Mouse (Mus musculus) left cerebral cortex, adult 8-10 months (tissue): ENCODE measurements around the gene Dmrt3. TPM values are rescaled to one million over a fixed set of nuclear protein-coding genes. Genes with fewer than 3 reads are reported as not detected.

Experiments
- DNase-seq, 2 experiments: peaks; one replicate each; pipeline ENCODE4 v3.0.0; 2022; ENCODE audit warnings: low spot score in 2 of 2
- total RNA-seq, 4 experiments: library from RNA; stranded (reverse); gene quantifications; 2 replicates each; pipeline ENCODE4 v1.2.4; 2022

The Dmrt3 gene
- not detected for total RNA-seq

GRCm38 (mm10) chr19:25610015-25610410 lies at the start of gene Dmrt3:
Gene Dmrt3, plus strand, starts transcription at chr19:25610301.
- no peak for DNase-seq

- DNase-seq = no peak
Measured at GRCm38 (mm10) chr19:25564430-25564829, 45.7 kb upstream of the Dmrt3 start.

GRCm38 (mm10) chr19:25569778-25570177 lies 40.3 kb upstream of the Dmrt3 start:
- DNase-seq = no peak

- no peak for DNase-seq
Measured at GRCm38 (mm10) chr19:25574431-25574830, 35.7 kb upstream of the Dmrt3 start.

GRCm38 (mm10) chr19:25574981-25575814 lies 34.9 kb upstream of the Dmrt3 start:
- DNase-seq = no peak

GRCm38 (mm10) chr19:25578358-25578757 lies 31.7 kb upstream of the Dmrt3 start:
- no peak for DNase-seq

- DNase-seq = no peak
Measured at GRCm38 (mm10) chr19:25579440-25579839, 30.7 kb upstream of the Dmrt3 start.

- no peak for DNase-seq
Measured at GRCm38 (mm10) chr19:25597717-25598232, 12.3 kb upstream of the Dmrt3 start.

GRCm38 (mm10) chr19:25598626-25599025 lies 11.5 kb upstream of the Dmrt3 start:
- no peak for DNase-seq

- no peak for DNase-seq
Measured at GRCm38 (mm10) chr19:25601966-25602365, 8.1 kb upstream of the Dmrt3 start.

- DNase-seq = no peak
Measured at GRCm38 (mm10) chr19:25607461-25608205, 2.5 kb upstream of the Dmrt3 start.

GRCm38 (mm10) chr19:25608206-25608580 lies 1.9 kb upstream of the Dmrt3 start:
- DNase-seq = no peak

- no peak for DNase-seq
Measured at GRCm38 (mm10) chr19:25608961-25609850, 895 bp upstream of the Dmrt3 start.

- no peak for DNase-seq
Measured at GRCm38 (mm10) chr19:25610411-25611111, 460 bp downstream of the Dmrt3 start.

GRCm38 (mm10) chr19:25611116-25611515 lies 1.0 kb downstream of the Dmrt3 start:
- DNase-seq = no peak

GRCm38 (mm10) chr19:25611876-25612805 lies 2.0 kb downstream of the Dmrt3 start:
- DNase-seq = no peak

- DNase-seq = no peak
Measured at GRCm38 (mm10) chr19:25612806-25613295, 2.8 kb downstream of the Dmrt3 start.

GRCm38 (mm10) chr19:25613476-25614300 lies 3.6 kb downstream of the Dmrt3 start:
- no peak for DNase-seq

- no peak for DNase-seq
Measured at GRCm38 (mm10) chr19:25615889-25616288, 5.8 kb downstream of the Dmrt3 start.
